Mouse (Mus musculus): Measurements from ENCODE around the gene Gpx5. TPM values are rescaled to one million over a fixed set of nuclear protein-coding genes. Genes with fewer than 3 reads are reported as not detected.
A peak's percentile ranks its signal among the peaks of the same experiment; 100 is the strongest.
"Not testable (repeated sequence)": the region's sequence is repeated elsewhere in the genome, so short reads cannot be mapped to it uniquely, and the experiment has no call there.

Gpx5 gene
- polyA plus RNA-seq, 1 experiment from 2014 or later = not detected

GRCm38 (mm10) chr13:21262787-21263461, 29.6 kb downstream of the Gpx5 start:
- Histone ChIP-seq H3K4me2 (no peak overlapping the region; the same call in 1 of the 2 replicates), H3K27me3 (peaks cover 39% of the 10 kb centered on the region), H3K36me3 (no peaks in the 10 kb centered on the region), H3K4me1 (replicated peaks) (peaks cover 16% of the 10 kb centered on the region), H3K4me3 (no peak overlapping the region), H3K27ac (no peak overlapping the region), H3K9me3 (no peaks in the 10 kb centered on the region), H3K9ac (no peak overlapping the region)
- WGBS = 72% methylated on average over 4 of the region's 4 CpGs
- ATAC-seq (ENCODE audit: low FRiP score) = no peak

GRCm38 (mm10) chr13:21260289-21260688, 32.2 kb downstream of the Gpx5 start:
- H3K4me1 ChIP-seq (replicated peaks) = peaks cover 16% of the 10 kb centered on the region
- ATAC-seq (ENCODE audit: low FRiP score) = peak; percentile 36; the same call in 1 of the 2 replicates
- 15% methylated on average over 5 of the region's 5 CpGs for WGBS
- peak overlapping the region; percentile 64 for H3K4me2 ChIP-seq
- H3K36me3 ChIP-seq = no peaks in the 10 kb centered on the region
- peaks cover 39% of the 10 kb centered on the region for H3K27me3 ChIP-seq
- H3K27ac ChIP-seq = no peak overlapping the region
- H3K9ac ChIP-seq = peak overlapping the region; percentile 65; the same call in 1 of the 2 replicates
- peak overlapping the region; percentile 53 for H3K4me3 ChIP-seq
- no peaks in the 10 kb centered on the region for H3K9me3 ChIP-seq

GRCm38 (mm10) chr13:21259677-21260113, 32.8 kb downstream of the Gpx5 start:
- Histone ChIP-seq H3K4me1 (replicated peaks) (peaks cover 16% of the 10 kb centered on the region), H3K27me3 (peaks cover 41% of the 10 kb centered on the region), H3K36me3 (no peaks in the 10 kb centered on the region), H3K27ac (peak overlapping the region; percentile 44; the same call in 1 of the 2 replicates), H3K4me2 (peak overlapping the region; percentile 64), H3K9me3 (no peaks in the 10 kb centered on the region), H3K4me3 (peak overlapping the region; percentile 53), H3K9ac (peak overlapping the region; percentile 65)
- WGBS = under 1% methylated on average over 18 of the region's 18 CpGs
- ATAC-seq (ENCODE audit: low FRiP score) = peak; percentile 91

GRCm38 (mm10) chr13:21259171-21259631, 33.3 kb downstream of the Gpx5 start:
- peak overlapping the region; percentile 74 for H3K9ac ChIP-seq
- H3K4me1 ChIP-seq (replicated peaks) = peaks cover 16% of the 10 kb centered on the region
- H3K36me3 ChIP-seq = no peaks in the 10 kb centered on the region
- peak overlapping the region; percentile 53 for H3K4me3 ChIP-seq
- ATAC-seq (ENCODE audit: low FRiP score) = 0 out of 2 replicates have a peak, but pooled peaks have one; percentile 26
- H3K27me3 ChIP-seq = peaks cover 41% of the 10 kb centered on the region
- under 1% methylated on average over 15 of the region's 15 CpGs for WGBS
- peak overlapping the region; percentile 64 for H3K27ac ChIP-seq
- H3K9me3 ChIP-seq = no peaks in the 10 kb centered on the region
- peak overlapping the region; percentile 64 for H3K4me2 ChIP-seq

DNA sequence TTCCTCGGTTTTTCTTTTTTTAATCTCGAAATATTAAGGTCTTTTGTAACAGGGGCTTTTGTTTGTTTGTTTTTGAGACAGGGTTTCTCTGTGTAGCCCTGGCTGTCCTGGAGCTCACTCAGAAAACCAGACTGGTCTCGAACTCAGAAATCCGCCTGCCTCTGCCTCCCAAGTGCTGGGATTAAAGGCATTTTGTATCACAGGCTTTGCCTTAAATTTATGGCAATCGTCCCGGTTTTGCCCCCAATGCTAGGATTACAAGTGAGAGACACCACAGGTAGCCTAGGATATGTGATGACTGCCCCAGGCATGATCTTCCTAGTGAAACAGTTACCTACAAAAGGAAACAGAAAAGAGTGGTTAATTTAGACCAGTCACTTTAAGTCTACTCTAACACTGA, 34.0 kb downstream of the Gpx5 start:
- Histone ChIP-seq H3K4me2 (peak overlapping the region; percentile 64), H3K4me3 (peak overlapping the region; percentile 53), H3K27ac (no peak overlapping the region), H3K36me3 (no peaks in the 10 kb centered on the region), H3K4me1 (replicated peaks) (peaks cover 13% of the 10 kb centered on the region), H3K9ac (peak overlapping the region; percentile 74), H3K9me3 (no peaks in the 10 kb centered on the region), H3K27me3 (peaks cover 41% of the 10 kb centered on the region)
- no peak for ATAC-seq (ENCODE audit: low FRiP score)
- WGBS = 19% methylated on average over 6 of the region's 6 CpGs

- H3K9me3 ChIP-seq = no peaks in the 10 kb centered on the region
- H3K36me3 ChIP-seq = no peaks in the 10 kb centered on the region
- H3K27ac ChIP-seq = no peak overlapping the region
- 2% methylated on average over 16 of the region's 16 CpGs for WGBS
- peak overlapping the region; percentile 55 for H3K4me3 ChIP-seq
- ATAC-seq (ENCODE audit: low FRiP score) = peak; percentile 88
- peak overlapping the region; percentile 60 for H3K4me2 ChIP-seq
- peak overlapping the region; percentile 66 for H3K9ac ChIP-seq
- peaks cover 9% of the 10 kb centered on the region for H3K4me1 ChIP-seq (replicated peaks)
- peaks cover 30% of the 10 kb centered on the region for H3K27me3 ChIP-seq
Observed at GRCm38 (mm10) chr13:21253986-21254385, 38.5 kb downstream of the Gpx5 start.

- H3K27me3 ChIP-seq = peaks cover 30% of the 10 kb centered on the region
- H3K4me2 ChIP-seq = peak overlapping the region; percentile 60
- WGBS = under 1% methylated on average over 12 of the region's 12 CpGs
- no peaks in the 10 kb centered on the region for H3K36me3 ChIP-seq
- peak; percentile 77 for ATAC-seq (ENCODE audit: low FRiP score)
- peaks cover 5% of the 10 kb centered on the region; the same call in 1 of the 2 replicates for H3K4me1 ChIP-seq (replicated peaks)
- H3K27ac ChIP-seq = no peak overlapping the region
- peak overlapping the region; percentile 66 for H3K9ac ChIP-seq
- H3K4me3 ChIP-seq = peak overlapping the region; percentile 55
- no peaks in the 10 kb centered on the region for H3K9me3 ChIP-seq
Observed at GRCm38 (mm10) chr13:21253569-21253968, 39.0 kb downstream of the Gpx5 start.

- H3K4me3 ChIP-seq = peak overlapping the region; percentile 55
- peaks cover 28% of the 10 kb centered on the region for H3K27me3 ChIP-seq
- H3K27ac ChIP-seq = no peak overlapping the region
- no peaks in the 10 kb centered on the region for H3K36me3 ChIP-seq
- H3K9ac ChIP-seq = peak overlapping the region; percentile 66; the same call in 1 of the 2 replicates
- H3K9me3 ChIP-seq = no peaks in the 10 kb centered on the region
- H3K4me1 ChIP-seq (replicated peaks) = peaks cover 5% of the 10 kb centered on the region; the same call in 1 of the 2 replicates
- peak overlapping the region; percentile 60 for H3K4me2 ChIP-seq
- peak; percentile 64; the same call in 1 of the 2 replicates for ATAC-seq (ENCODE audit: low FRiP score)
- 19% methylated on average over 5 of the region's 5 CpGs for WGBS
Observed at GRCm38 (mm10) chr13:21253040-21253439, 39.5 kb downstream of the Gpx5 start.

DNA sequence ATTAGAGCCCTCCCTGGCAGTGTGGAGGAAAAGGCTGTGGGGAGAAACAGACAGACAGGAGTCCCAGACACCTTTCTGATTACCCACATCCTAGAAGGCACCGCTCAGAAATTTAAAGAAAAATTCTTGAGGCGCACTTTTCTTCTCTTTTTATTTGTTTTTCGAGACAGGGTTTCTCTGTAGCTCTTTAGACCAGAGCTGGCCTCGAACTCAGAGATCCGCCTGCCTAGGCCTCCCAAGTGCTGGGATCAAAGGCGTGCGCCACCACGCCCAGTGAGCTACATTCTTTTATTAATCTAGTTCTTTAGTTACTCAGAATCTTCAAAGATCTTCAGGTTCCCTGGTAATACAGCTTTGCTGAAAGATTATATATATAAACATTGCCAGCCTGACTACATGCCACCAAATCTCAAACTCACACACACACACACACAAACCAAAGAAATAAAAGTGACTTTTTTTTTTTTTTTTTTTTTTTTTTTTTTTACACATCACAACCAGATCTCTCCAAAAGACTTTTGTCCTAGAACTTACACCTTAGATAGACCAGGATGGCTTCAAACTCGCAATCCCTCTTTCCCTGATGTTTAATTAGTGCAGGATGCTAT, 42.4 kb downstream of the Gpx5 start:
- H3K27me3 ChIP-seq = peaks cover 18% of the 10 kb centered on the region
- no peak overlapping the region for H3K27ac ChIP-seq
- H3K9ac ChIP-seq = no peak overlapping the region
- H3K36me3 ChIP-seq = no peaks in the 10 kb centered on the region
- peaks cover 5% of the 10 kb centered on the region; the same call in 1 of the 2 replicates for H3K4me1 ChIP-seq (replicated peaks)
- WGBS = 35% methylated on average over 9 of the region's 9 CpGs
- no peak for ATAC-seq (ENCODE audit: low FRiP score)
- H3K9me3 ChIP-seq = no peaks in the 10 kb centered on the region
- no peak overlapping the region for H3K4me2 ChIP-seq
- H3K4me3 ChIP-seq = no peak overlapping the region

DNA sequence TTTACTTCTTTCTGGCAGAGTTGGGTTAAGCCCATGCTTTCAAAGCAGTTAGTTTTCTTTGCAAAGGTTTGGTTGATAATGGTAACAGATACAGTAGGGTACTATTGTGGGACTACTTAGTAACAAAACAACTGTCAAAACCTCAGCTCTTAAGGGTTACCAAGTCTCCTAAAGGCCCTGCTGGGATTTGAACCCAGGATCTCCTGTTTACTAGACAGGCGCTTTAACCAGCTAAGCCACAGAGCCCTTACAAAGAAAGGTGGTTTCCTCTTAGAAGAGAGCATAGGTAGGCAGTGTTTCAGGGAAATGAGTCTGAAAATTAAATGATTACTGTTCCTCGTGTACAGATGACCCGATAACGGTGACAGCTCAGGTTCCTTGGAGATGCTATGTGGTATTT, 43.5 kb downstream of the Gpx5 start:
- Histone ChIP-seq H3K27ac (no peak overlapping the region), H3K27me3 (peaks cover 18% of the 10 kb centered on the region), H3K9me3 (no peaks in the 10 kb centered on the region), H3K36me3 (no peaks in the 10 kb centered on the region), H3K4me2 (no peak overlapping the region), H3K4me3 (no peak overlapping the region), H3K9ac (no peak overlapping the region), H3K4me1 (replicated peaks) (peaks cover 5% of the 10 kb centered on the region; the same call in 1 of the 2 replicates)
- no peak for ATAC-seq (ENCODE audit: low FRiP score)
- WGBS = 19% methylated on average over 4 of the region's 4 CpGs

DNA sequence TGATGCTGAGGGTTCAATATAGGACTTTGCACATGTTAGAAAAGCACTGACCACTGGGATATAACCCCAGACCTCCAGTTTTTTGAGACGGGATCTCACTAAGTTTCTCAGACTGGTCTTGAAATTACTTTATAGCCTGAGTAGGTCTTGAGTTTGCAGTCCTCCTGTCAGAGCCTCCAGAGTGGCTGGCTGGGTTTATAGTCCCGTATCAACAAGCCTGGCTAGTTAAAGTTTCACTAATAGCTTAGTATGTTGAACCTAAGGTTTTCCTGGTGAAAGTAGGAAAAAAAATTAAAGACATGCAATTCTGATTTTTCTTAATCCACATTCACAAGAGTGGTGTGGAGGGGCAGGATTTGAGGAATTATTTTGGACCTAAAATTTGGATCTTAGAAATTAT, 46.3 kb downstream of the Gpx5 start:
- Histone ChIP-seq H3K9ac (no peak overlapping the region), H3K9me3 (no peaks in the 10 kb centered on the region), H3K4me1 (replicated peaks) (0 out of 2 replicates have a peak, but pooled peaks cover 6% of the 10 kb centered on the region), H3K4me3 (no peak overlapping the region), H3K27me3 (peaks cover 35% of the 10 kb centered on the region), H3K36me3 (no peaks in the 10 kb centered on the region), H3K4me2 (no peak overlapping the region), H3K27ac (no peak overlapping the region)
- no peak for ATAC-seq (ENCODE audit: low FRiP score)
- WGBS = 82% methylated on average over 2 of the region's 2 CpGs

DNA sequence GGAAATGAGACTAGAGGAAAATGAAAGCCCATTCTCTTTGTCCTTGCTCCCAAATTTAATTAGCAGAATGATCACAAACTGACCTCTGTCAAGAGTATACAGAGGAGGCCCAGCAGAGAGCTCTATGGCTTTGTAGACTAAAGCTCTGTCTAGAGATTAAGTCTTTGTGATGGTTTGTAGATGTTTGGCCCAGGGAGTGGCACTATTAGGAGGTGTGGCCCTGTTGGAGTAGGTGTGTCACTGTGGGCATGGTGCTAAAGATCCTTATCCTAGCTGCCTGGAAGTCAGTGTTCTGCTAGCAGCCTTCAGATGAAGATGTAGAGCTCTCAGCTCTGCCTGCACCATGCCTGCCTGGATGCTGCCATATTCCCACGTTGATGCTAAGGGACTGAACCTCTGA, 47.6 kb downstream of the Gpx5 start:
- H3K4me3 ChIP-seq; ATAC-seq (ENCODE audit: low FRiP score); H3K4me2 ChIP-seq; H3K36me3 ChIP-seq; H3K27ac ChIP-seq; H3K9ac ChIP-seq; H3K4me1 ChIP-seq (replicated peaks); H3K9me3 ChIP-seq: not testable (repeated sequence)
- 27% methylated on average over 1 of the region's 1 CpGs for WGBS
- H3K27me3 ChIP-seq = peaks cover 27% of the 10 kb centered on the region

Data from hindbrain, embryonic 13.5 days (tissue).